Mouse (Mus musculus) erythroblast, embryonic 14.5 days (primary cell): Measurements from ENCODE around the gene Dstn.

Experiments
- GATA1 ChIP-seq: IDR thresholded peaks from 2 replicates; pipeline ENCODE4 v1.6.1; 2012; ENCODE audit warnings: low read length, inconsistent platforms, mixed read lengths
- TAL1 ChIP-seq: IDR thresholded peaks from 3 replicates; pipeline ENCODE4 v1.6.1; 2012; ENCODE audit warnings: low read length, inconsistent platforms, mixed read lengths

GRCm38 (mm10) chr2:143945466-143946075 lies 30.5 kb downstream of the Dstn start:
- no peak for TF ChIP-seq GATA1
- TF ChIP-seq TAL1: no peak
